Mouse (Mus musculus) midbrain, embryonic 16.5 days (tissue): ENCODE measurements at regions not wholly inside any gene's neighbourhood (a gene's known extent, or its start where the extent isn't known, plus 50 kb on each side); places are given as distances from the start of the nearest gene placed in this dataset.
A peak's percentile ranks its signal among the peaks of the same experiment; 100 is the strongest.

Experiments used
- ATAC-seq: fragments of 200-750 bp; cut with Nextera tagmentation; 2 replicates; pipeline ENCODE4 v1.8.0; 2017; ENCODE audit warnings: moderate TSS enrichment
- H3K27ac ChIP-seq: fragments of 300-500 bp; sonication (generic); 2 replicates; pipeline ENCODE4 v1.5.1; 2014; ENCODE audit warnings: mild to moderate bottlenecking, low read length, mixed read lengths
- H3K27me3 ChIP-seq: fragments of 300-500 bp; sonication (generic); 2 replicates; pipeline ENCODE4 v1.6.1; 2014; ENCODE audit warnings: low read depth, low read length, mixed read lengths; ENCODE audit not compliant: control insufficient read depth, insufficient read depth
- H3K36me3 ChIP-seq: fragments of 300-500 bp; sonication (generic); 2 replicates; pipeline ENCODE4 v1.6.1; 2014; ENCODE audit warnings: mild to moderate bottlenecking, low read length, moderate library complexity, mixed read lengths; ENCODE audit not compliant: control insufficient read depth, insufficient read depth
- H3K4me1 ChIP-seq: fragments of 300-500 bp; sonication (generic); 2 replicates; pipeline ENCODE4 v1.6.1; 2014; ENCODE audit warnings: mild to moderate bottlenecking, low read length, mixed read lengths; ENCODE audit not compliant: control insufficient read depth, insufficient read depth
- H3K4me2 ChIP-seq: fragments of 300-500 bp; sonication (generic); 2 replicates; pipeline ENCODE4 v1.6.1; 2014; ENCODE audit warnings: mild to moderate bottlenecking, low read length, mixed read lengths
- H3K4me3 ChIP-seq: fragments of 300-500 bp; sonication (generic); 2 replicates; pipeline ENCODE4 v1.5.1; 2014; ENCODE audit warnings: low read depth, mild to moderate bottlenecking, low read length, moderate library complexity, mixed read lengths
- H3K9ac ChIP-seq: fragments of 300-500 bp; sonication (generic); 2 replicates; pipeline ENCODE4 v1.6.1; 2014; ENCODE audit warnings: low read depth, low read length, mixed read lengths
- H3K9me3 ChIP-seq: fragments of 300-500 bp; sonication (generic); replicated peaks from 2 replicates; pipeline ENCODE4 v1.6.1; 2014; ENCODE audit warnings: mild to moderate bottlenecking, low read length, mixed read lengths; ENCODE audit not compliant: control insufficient read depth, poor library complexity, severe bottlenecking
- WGBS: fragments of 180-500 bp; shearing (Covaris S2); extraction: QIAGEN DNeasy Blood & Tissue Kit; methylation state at CpG from one replicate; pipeline ENCODE4 v1.1.7; 2014; 5-methylcytosine and 5-hydroxymethylcytosine counted together

DNA sequence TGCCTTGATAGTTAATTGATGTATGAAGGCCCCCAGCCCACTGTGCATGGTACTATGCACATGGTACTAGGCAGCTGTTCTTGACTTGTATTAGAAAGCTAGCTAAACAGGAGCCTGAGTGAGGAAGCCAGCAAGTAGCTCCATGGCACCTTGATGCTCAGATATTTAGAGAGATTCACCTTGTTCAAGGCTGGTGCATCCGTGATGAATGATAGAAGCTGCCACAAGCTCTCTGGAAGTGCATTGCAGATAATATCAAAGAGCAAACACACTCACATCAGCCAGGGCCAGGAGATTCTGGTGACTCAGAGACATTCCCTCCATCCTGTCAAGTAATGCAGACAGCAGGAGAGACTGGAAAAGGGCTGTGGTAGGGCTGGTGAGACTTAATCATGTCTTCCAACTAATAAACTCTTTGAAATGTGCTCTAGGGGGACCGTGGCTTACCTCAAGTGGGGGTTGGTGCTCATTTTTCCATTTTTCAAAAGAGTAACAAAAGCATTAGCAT, 166.1 kb downstream of the Qdpr start:
- Histone ChIP-seq H3K4me1 (peaks cover 3% of the 10 kb centered on the region), H3K9me3 (no peaks in the 10 kb centered on the region), H3K4me2 (no peak overlapping the region), H3K4me3 (no peak overlapping the region), H3K36me3 (no peaks in the 10 kb centered on the region), H3K27ac (no peak overlapping the region), H3K27me3 (no peaks in the 10 kb centered on the region), H3K9ac (no peak overlapping the region)
- no peak for ATAC-seq
- WGBS: 34% methylated on average over 2 of the region's 2 CpGs

DNA sequence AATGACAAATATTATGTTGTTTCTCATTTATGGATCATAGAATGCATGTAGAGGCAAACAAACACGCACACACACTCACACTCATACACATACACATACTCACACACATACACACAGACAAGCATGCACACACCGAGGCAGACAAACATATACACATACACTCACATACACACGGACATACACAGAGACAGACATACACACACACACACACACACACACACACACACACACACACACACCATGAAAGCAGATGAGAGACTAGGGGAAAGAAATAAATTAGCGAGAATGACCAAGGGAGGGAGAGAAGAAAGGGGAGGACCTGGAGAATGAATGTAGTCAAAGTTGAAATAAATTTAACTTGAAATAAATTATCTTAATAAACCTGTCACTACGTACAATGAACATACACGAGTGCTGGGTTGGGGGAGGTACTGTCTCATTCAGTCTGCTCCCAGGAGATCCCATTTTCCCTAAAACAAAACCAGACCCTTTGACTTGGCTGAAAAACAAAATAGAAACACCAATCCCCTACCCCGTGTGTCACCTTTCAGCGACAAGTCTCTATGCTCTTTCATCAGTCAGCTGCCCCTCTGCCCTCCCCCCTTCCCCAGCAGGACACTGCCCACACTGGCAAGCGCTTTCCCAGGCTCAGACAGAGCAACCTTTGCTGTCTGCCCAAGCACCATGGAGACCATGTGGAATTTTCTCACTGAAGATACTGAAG, 167.7 kb downstream of the Qdpr start:
- Histone ChIP-seq H3K9me3 (no peaks in the 10 kb centered on the region), H3K9ac (no peak overlapping the region), H3K4me2 (no peak overlapping the region), H3K4me1 (peaks cover 16% of the 10 kb centered on the region), H3K36me3 (no peaks in the 10 kb centered on the region), H3K4me3 (no peak overlapping the region), H3K27me3 (no peaks in the 10 kb centered on the region), H3K27ac (no peak overlapping the region)
- 30% methylated on average over 9 of the region's 9 CpGs for WGBS
- peak; percentile 61 for ATAC-seq

DNA sequence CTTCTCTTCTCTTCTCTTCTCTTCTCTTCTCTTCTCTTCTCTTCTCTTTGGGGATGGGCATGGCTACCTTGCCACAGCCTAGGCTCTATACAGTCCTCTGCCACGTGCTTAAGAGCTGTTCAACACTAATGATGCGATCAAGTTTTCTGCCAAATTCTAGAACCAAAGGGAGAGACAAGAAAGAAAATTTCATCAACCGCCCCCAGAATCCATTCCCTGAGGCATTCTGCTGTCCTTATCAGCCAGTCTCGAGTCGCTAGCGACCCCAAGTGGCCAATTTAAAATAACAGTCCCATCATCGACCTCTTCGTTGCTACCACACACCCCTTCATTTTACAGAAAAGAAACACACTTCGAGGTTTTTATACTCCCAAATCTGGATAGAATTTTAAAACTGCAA, 171.5 kb downstream of the Qdpr start:
- Histone ChIP-seq H3K9me3 (no peaks in the 10 kb centered on the region), H3K36me3 (no peaks in the 10 kb centered on the region), H3K4me1 (peaks cover 13% of the 10 kb centered on the region), H3K9ac (no peak overlapping the region), H3K27ac (peak overlapping the region; percentile 65), H3K4me2 (peak overlapping the region; percentile 50), H3K4me3 (peak overlapping the region; percentile 22), H3K27me3 (no peaks in the 10 kb centered on the region)
- under 1% methylated on average over 9 of the region's 9 CpGs for WGBS
- ATAC-seq: peak; percentile 77; the same call in 1 of the 2 replicates

DNA sequence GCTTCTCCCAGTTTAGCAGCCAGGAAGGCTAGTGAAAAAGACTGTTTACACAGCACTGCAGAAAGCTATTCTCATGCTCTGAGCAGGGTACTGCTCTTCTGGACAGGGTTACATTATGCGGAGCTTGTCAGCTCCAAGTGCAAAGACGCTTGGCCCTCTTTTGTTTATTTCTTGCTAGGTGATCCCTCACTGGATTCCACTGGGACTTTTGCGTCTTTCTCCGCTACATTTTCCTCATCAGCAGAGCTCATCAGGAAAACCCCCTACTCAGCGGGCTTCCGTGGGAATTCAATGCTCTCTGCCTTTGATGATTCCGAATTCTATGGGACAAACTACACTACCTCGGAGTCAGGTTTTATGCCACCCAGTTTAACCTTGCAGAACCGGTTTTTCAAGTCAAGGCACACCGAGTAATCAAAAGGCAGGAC, 172.0 kb downstream of the Qdpr start:
- Histone ChIP-seq H3K9me3 (no peaks in the 10 kb centered on the region), H3K9ac (peak overlapping the region; percentile 32; the same call in 1 of the 2 replicates), H3K4me2 (peak overlapping the region; percentile 50), H3K4me3 (peak overlapping the region; percentile 22), H3K36me3 (no peaks in the 10 kb centered on the region), H3K27me3 (no peaks in the 10 kb centered on the region), H3K27ac (peak overlapping the region; percentile 65), H3K4me1 (peaks cover 13% of the 10 kb centered on the region)
- WGBS: under 1% methylated on average over 10 of the region's 10 CpGs
- peak; percentile 70; the same call in 1 of the 2 replicates for ATAC-seq

DNA sequence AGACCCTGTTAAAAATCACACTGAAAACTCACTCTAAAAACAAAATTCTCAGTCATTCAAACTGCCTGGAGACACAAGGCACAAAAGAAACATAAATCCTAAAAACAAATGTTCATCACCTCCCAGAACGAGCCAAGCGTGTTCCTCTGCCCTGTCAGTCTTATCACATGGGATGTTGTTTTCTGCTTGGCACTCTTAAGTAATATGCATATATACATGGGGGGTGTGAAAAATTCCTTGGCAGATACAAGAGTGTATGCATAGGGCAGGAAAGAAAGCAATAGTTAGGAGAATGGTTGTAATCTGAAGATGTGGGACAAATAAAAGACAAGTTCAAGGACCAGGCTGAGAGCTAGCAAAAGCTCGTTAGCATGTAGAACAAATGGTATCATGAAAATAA, 179.4 kb downstream of the Qdpr start:
- no peak overlapping the region for H3K4me2 ChIP-seq
- no peak overlapping the region for H3K9ac ChIP-seq
- H3K9me3 ChIP-seq: no peaks in the 10 kb centered on the region
- ATAC-seq: no peak
- no peak overlapping the region for H3K4me3 ChIP-seq
- H3K4me1 ChIP-seq: peaks cover 14% of the 10 kb centered on the region
- 83% methylated on average over 3 of the region's 3 CpGs for WGBS
- H3K27me3 ChIP-seq: no peaks in the 10 kb centered on the region
- H3K36me3 ChIP-seq: no peaks in the 10 kb centered on the region
- no peak overlapping the region for H3K27ac ChIP-seq

DNA sequence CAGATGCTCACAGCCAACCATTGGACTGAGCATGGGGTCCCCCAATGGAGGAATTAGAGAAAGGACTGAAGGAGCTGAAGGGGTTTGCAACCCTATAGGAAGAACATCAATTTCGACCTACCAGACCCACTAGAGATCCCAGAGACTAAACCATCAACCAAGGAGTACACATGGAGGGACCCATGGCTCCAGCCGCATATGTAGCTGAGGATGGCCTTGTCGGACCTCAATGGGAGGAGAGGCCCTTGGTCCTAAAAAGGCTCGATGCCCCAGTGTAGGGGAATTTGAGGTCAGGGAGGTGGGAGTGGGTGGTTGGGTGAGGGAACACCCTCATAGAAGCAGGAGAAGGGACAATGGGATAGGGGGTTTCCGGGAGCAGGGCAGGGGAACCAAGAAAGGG, 180.6 kb downstream of the Qdpr start:
- Histone ChIP-seq H3K9ac (no peak overlapping the region), H3K9me3 (no peaks in the 10 kb centered on the region), H3K27ac (no peak overlapping the region), H3K4me1 (peaks cover 14% of the 10 kb centered on the region), H3K4me2 (no peak overlapping the region), H3K36me3 (no peaks in the 10 kb centered on the region), H3K4me3 (no peak overlapping the region), H3K27me3 (no peaks in the 10 kb centered on the region)
- WGBS: 88% methylated on average over 5 of the region's 5 CpGs
- ATAC-seq: no peak

DNA sequence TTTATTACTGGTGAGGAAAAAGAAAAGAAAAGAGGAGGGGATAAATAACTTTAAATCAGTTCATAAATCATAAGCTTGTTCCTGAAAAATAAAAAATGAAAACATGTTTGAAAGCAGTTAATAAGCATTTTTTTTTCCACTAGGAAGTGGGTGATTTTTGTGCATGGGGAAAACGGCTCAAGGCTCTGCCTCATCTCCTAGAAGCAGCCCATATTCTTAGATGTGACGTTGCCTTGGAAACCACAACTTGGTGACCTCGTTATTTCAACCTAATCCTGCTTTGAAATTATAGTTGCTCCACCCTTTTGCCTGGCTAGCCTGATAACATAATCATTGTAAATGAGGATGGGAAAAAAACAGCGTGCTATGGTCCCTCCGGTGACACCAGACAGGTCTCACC, 183.1 kb downstream of the Qdpr start:
- peak; percentile 91 for ATAC-seq
- 19% methylated on average over 5 of the region's 5 CpGs for WGBS

DNA sequence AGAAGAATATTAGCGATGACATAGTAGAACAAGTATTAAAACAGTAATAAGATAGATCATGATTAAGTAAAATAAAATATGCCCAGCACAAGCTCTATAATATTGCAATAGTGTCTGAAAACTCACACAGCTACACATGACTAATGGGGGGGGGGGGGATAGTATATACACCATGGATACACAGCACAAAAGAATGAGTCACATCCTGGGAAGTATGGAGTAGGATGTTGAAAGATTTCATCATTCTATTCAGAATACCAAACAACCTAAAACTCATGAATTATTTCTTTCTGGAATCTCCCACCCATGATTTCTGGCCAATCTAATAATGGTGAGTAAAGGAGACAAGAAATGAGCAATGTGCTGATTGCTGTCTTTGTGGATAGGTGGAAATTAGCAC, 191.6 kb downstream of the Qdpr start:
- Histone ChIP-seq H3K4me3 (no peak overlapping the region), H3K9me3 (no peaks in the 10 kb centered on the region; the same call in 1 of the 2 replicates), H3K27me3 (no peaks in the 10 kb centered on the region), H3K4me2 (no peak overlapping the region), H3K36me3 (no peaks in the 10 kb centered on the region), H3K27ac (no peak overlapping the region), H3K4me1 (no peaks in the 10 kb centered on the region), H3K9ac (no peak overlapping the region)
- 93% methylated on average over 1 of the region's 1 CpGs for WGBS
- no peak for ATAC-seq

More for the DNA sequence above, 183.1 kb downstream of the Qdpr start:
- Histone ChIP-seq H3K4me1 (peaks cover 14% of the 10 kb centered on the region), H3K36me3 (no peaks in the 10 kb centered on the region), H3K27ac (peak overlapping the region; percentile 75), H3K9ac (no peak overlapping the region), H3K4me2 (no peak overlapping the region), H3K27me3 (no peaks in the 10 kb centered on the region), H3K9me3 (no peaks in the 10 kb centered on the region), H3K4me3 (no peak overlapping the region)

DNA sequence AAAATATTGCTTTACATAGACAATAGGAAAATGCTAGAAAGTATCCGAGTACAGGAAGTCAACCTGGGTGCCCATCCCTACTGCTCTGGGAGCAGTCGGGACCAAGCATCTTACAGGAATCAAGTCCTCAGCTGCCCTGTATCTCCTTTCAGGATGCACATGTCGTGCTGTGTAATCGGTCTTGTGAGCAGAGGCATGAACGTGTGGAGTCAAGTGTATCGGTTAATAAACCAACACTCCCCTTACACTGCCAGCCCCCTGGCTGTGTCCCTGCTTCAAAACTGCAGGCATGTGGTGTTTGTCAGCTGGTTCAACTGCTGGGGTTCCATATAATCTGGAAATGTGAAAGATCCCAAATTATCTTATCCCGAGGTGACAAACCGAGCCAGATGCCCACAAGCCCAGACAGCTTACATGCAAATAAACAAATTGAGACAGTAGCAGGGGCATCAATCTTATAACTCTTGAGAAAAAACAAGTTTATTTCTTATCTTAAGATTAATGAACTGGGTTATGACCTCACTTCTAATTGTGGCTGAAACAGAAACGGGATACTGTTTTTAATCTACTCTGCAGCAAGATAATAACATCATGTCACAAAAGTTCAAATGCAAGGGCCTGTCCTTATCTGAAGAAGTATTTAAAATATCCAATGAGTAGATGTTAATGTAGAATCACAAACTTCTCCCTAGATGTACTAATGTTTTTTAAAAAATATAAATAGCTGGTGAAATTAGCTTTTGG, 193.6 kb downstream of the Qdpr start:
- WGBS: 71% methylated on average over 9 of the region's 9 CpGs
- no peaks in the 10 kb centered on the region for H3K36me3 ChIP-seq
- no peak overlapping the region for H3K4me2 ChIP-seq
- H3K4me3 ChIP-seq: no peak overlapping the region
- no peak overlapping the region for H3K9ac ChIP-seq
- ATAC-seq: no peak
- H3K27ac ChIP-seq: no peak overlapping the region
- H3K4me1 ChIP-seq: no peaks in the 10 kb centered on the region
- no peaks in the 10 kb centered on the region for H3K9me3 ChIP-seq
- H3K27me3 ChIP-seq: no peaks in the 10 kb centered on the region
